Mouse (Mus musculus) liver, postnatal 0 days (tissue): ENCODE measurements around the gene Fam163b.

ENCODE experiments used
- CTCF ChIP-seq: sonication (generic); IDR thresholded peaks from 2 replicates; pipeline ENCODE4 v1.5.1; 2016; ENCODE audit warnings: antibody characterized with exemption, low read depth
- EP300 ChIP-seq: IDR thresholded peaks from 2 replicates; pipeline ENCODE4 v1.6.1; 2016; ENCODE audit warnings: antibody characterized with exemption, low read depth, mild to moderate bottlenecking

GRCm38 (mm10) chr2:27114169-27114568 lies 28.1 kb downstream of the Fam163b start:
- TF ChIP-seq CTCF = no peak
- no peak for TF ChIP-seq EP300
